Mouse (Mus musculus) hindbrain, embryonic 12.5 days (tissue): ENCODE measurements around the gene Mgat5. TPM values are rescaled to one million over a fixed set of nuclear protein-coding genes. Genes with fewer than 3 reads are reported as not detected.

Source experiments
- ATAC-seq: fragments of 200-750 bp; cut with Nextera tagmentation; 2 replicates; pipeline ENCODE4 v1.8.0; 2017; ENCODE audit warnings: moderate TSS enrichment; ENCODE audit not compliant: low FRiP score
- H3K27ac ChIP-seq: fragments of 300-500 bp; sonication (generic); 2 replicates; pipeline ENCODE4 v1.5.1; 2016; ENCODE audit warnings: mild to moderate bottlenecking
- H3K27me3 ChIP-seq: fragments of 300-500 bp; sonication (generic); 2 replicates; pipeline ENCODE4 v1.6.1; 2016; ENCODE audit warnings: mild to moderate bottlenecking
- H3K36me3 ChIP-seq: fragments of 300-500 bp; sonication (generic); 2 replicates; pipeline ENCODE4 v1.6.1; 2016; ENCODE audit warnings: mild to moderate bottlenecking
- H3K4me1 ChIP-seq: fragments of 300-500 bp; sonication (generic); 2 replicates; pipeline ENCODE4 v1.6.1; 2016
- H3K4me2 ChIP-seq: fragments of 300-500 bp; sonication (generic); replicated peaks from 2 replicates; pipeline ENCODE4 v1.6.1; 2016; ENCODE audit warnings: mild to moderate bottlenecking
- H3K4me3 ChIP-seq: fragments of 300-500 bp; sonication (generic); 2 replicates; pipeline ENCODE4 v1.5.1; 2016; ENCODE audit warnings: mild to moderate bottlenecking
- H3K9ac ChIP-seq: fragments of 300-500 bp; sonication (generic); 2 replicates; pipeline ENCODE4 v1.6.1; 2016; ENCODE audit warnings: mild to moderate bottlenecking, moderate library complexity
- H3K9me3 ChIP-seq: fragments of 300-500 bp; sonication (generic); replicated peaks from 2 replicates; pipeline ENCODE4 v1.6.1; 2016; ENCODE audit warnings: mild to moderate bottlenecking
- WGBS: fragments of 180-500 bp; shearing (Covaris S2); methylation state at CpG from one replicate; pipeline ENCODE4 v1.1.7; 2016; 5-methylcytosine and 5-hydroxymethylcytosine counted together
- polyA plus RNA-seq: library from polyadenylated mRNA; unstranded; fragments of >200 nt; fragmentation: Nextera tagmentation; extraction: Ambion mirVana; gene quantifications from 2 replicates; pipeline ENCODE4 v1.2.1, GENCODE M21; 2016

The Mgat5 gene
- polyA plus RNA-seq, 1 experiment from 2014 or later, result 10.3 TPM

GRCm38 (mm10) chr1:127355034-127355433 lies 150.2 kb downstream of the Mgat5 start:
- WGBS, result 87% methylated on average over 3 of the region's 3 CpGs
- ATAC-seq, result no peak

GRCm38 (mm10) chr1:127363638-127364037 lies 158.8 kb downstream of the Mgat5 start:
- Histone ChIP-seq H3K9me3 (no peaks in the 10 kb centered on the region), H3K4me2 (no peak overlapping the region), H3K27ac (no peak overlapping the region), H3K36me3 (0 out of 2 replicates have a peak, but pooled peaks cover 7% of the 10 kb centered on the region), H3K4me1 (peaks cover 3% of the 10 kb centered on the region; the same call in 1 of the 2 replicates), H3K27me3 (no peaks in the 10 kb centered on the region), H3K9ac (no peak overlapping the region), H3K4me3 (no peak overlapping the region)
- no peak for ATAC-seq
- WGBS, result 89% methylated on average over 7 of the region's 7 CpGs

More at GRCm38 (mm10) chr1:127355034-127355433, 150.2 kb downstream of the Mgat5 start:
- H3K36me3 ChIP-seq, result no peaks in the 10 kb centered on the region
- no peaks in the 10 kb centered on the region for H3K9me3 ChIP-seq
- H3K9ac ChIP-seq, result no peak overlapping the region
- no peaks in the 10 kb centered on the region for H3K27me3 ChIP-seq
- H3K27ac ChIP-seq, result no peak overlapping the region
- no peak overlapping the region for H3K4me2 ChIP-seq
- no peak overlapping the region for H3K4me3 ChIP-seq
- peaks cover 6% of the 10 kb centered on the region; the same call in 1 of the 2 replicates for H3K4me1 ChIP-seq

GRCm38 (mm10) chr1:127365706-127366105 lies 160.9 kb downstream of the Mgat5 start:
- Histone ChIP-seq H3K4me1 (peaks cover 3% of the 10 kb centered on the region; the same call in 1 of the 2 replicates), H3K36me3 (peaks cover 7% of the 10 kb centered on the region; the same call in 1 of the 2 replicates), H3K27me3 (no peaks in the 10 kb centered on the region), H3K4me3 (no peak overlapping the region), H3K27ac (no peak overlapping the region), H3K4me2 (no peak overlapping the region), H3K9ac (no peak overlapping the region), H3K9me3 (no peaks in the 10 kb centered on the region)
- WGBS, result 89% methylated on average over 5 of the region's 5 CpGs
- ATAC-seq, result no peak

DNA sequence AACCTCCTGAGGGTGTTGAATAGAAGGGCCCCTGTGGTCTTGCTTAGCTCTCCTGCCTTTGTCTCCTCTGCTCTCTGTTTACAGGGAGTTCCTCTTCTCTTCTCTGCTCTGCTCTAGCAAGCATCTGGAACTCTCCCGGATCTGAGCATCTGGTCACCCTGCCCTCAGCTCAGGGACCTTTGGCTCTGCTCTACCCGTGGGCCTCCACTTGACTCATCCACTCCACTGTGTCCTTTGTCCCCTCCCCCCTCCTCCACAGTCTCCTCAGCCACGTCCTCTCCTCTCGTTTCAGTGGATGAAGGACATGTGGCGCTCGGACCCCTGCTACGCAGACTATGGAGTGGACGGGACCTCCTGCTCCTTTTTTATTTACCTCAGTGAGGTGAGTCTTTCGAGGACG lies 161.3 kb downstream of the Mgat5 start:
- H3K27me3 ChIP-seq, result no peaks in the 10 kb centered on the region
- H3K36me3 ChIP-seq, result peaks cover 7% of the 10 kb centered on the region; the same call in 1 of the 2 replicates
- no peak overlapping the region for H3K9ac ChIP-seq
- no peaks in the 10 kb centered on the region for H3K9me3 ChIP-seq
- peaks cover 3% of the 10 kb centered on the region; the same call in 1 of the 2 replicates for H3K4me1 ChIP-seq
- no peak overlapping the region for H3K4me2 ChIP-seq
- 68% methylated on average over 10 of the region's 10 CpGs for WGBS
- H3K27ac ChIP-seq, result no peak overlapping the region
- ATAC-seq, result no peak
- no peak overlapping the region for H3K4me3 ChIP-seq

- H3K4me3 ChIP-seq, result no peak overlapping the region
- no peaks in the 10 kb centered on the region for H3K9me3 ChIP-seq
- peaks cover 7% of the 10 kb centered on the region for H3K36me3 ChIP-seq
- H3K27ac ChIP-seq, result no peak overlapping the region
- WGBS, result 75% methylated on average over 8 of the region's 8 CpGs
- ATAC-seq, result no peak
- no peak overlapping the region for H3K9ac ChIP-seq
- no peak overlapping the region for H3K4me2 ChIP-seq
- no peaks in the 10 kb centered on the region for H3K27me3 ChIP-seq
- peaks cover 10% of the 10 kb centered on the region for H3K4me1 ChIP-seq
Observed at GRCm38 (mm10) chr1:127368513-127368912, 163.7 kb downstream of the Mgat5 start.

- Histone ChIP-seq H3K36me3 (peaks cover 7% of the 10 kb centered on the region), H3K9me3 (no peaks in the 10 kb centered on the region), H3K27ac (no peak overlapping the region), H3K9ac (no peak overlapping the region), H3K4me2 (no peak overlapping the region), H3K4me1 (peaks cover 20% of the 10 kb centered on the region), H3K4me3 (no peak overlapping the region), H3K27me3 (no peaks in the 10 kb centered on the region)
- ATAC-seq, result no peak
- 94% methylated on average over 5 of the region's 5 CpGs for WGBS
Observed at GRCm38 (mm10) chr1:127369538-127369937, 164.7 kb downstream of the Mgat5 start.

DNA sequence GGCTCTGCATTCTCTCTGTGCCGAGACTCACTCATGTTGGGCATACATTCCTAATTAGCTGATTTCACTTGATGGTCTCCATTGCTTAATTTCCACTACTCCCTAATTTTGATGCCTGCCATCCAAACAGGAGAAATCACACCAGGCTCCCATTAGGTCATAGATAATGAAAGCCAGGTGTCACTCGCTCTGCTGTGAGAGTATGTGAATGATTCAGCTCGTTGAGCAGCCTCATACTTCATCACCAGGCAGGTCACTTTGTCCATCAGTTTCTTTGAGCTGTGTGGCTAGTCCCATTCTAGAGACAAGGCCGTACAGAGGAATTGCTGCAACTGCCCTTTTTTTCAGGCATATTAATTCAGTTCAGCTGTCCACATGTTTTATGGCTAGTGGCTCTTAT lies 167.3 kb downstream of the Mgat5 start:
- H3K4me1 ChIP-seq, result peaks cover 17% of the 10 kb centered on the region
- WGBS, result 60% methylated on average over 4 of the region's 4 CpGs
- no peak for ATAC-seq

GRCm38 (mm10) chr1:127373559-127373958 lies 168.7 kb downstream of the Mgat5 start:
- H3K27ac ChIP-seq, result peak overlapping the region; percentile 60
- no peaks in the 10 kb centered on the region for H3K9me3 ChIP-seq
- H3K4me1 ChIP-seq, result peaks cover 17% of the 10 kb centered on the region
- WGBS, result 62% methylated on average over 5 of the region's 5 CpGs
- no peaks in the 10 kb centered on the region for H3K27me3 ChIP-seq
- ATAC-seq, result peak; percentile 23; the same call in 1 of the 2 replicates
- no peak overlapping the region for H3K4me2 ChIP-seq
- H3K4me3 ChIP-seq, result no peak overlapping the region
- H3K36me3 ChIP-seq, result no peaks in the 10 kb centered on the region; the same call in none of the 2 replicates
- no peak overlapping the region for H3K9ac ChIP-seq

More for the DNA sequence above, 167.3 kb downstream of the Mgat5 start:
- no peaks in the 10 kb centered on the region for H3K27me3 ChIP-seq
- H3K4me3 ChIP-seq, result no peak overlapping the region
- H3K36me3 ChIP-seq, result no peaks in the 10 kb centered on the region; the same call in none of the 2 replicates
- no peak overlapping the region for H3K27ac ChIP-seq
- no peak overlapping the region for H3K9ac ChIP-seq
- no peaks in the 10 kb centered on the region for H3K9me3 ChIP-seq
- H3K4me2 ChIP-seq, result no peak overlapping the region

GRCm38 (mm10) chr1:127374157-127374556 lies 169.3 kb downstream of the Mgat5 start:
- no peak overlapping the region for H3K4me3 ChIP-seq
- no peak overlapping the region for H3K9ac ChIP-seq
- H3K36me3 ChIP-seq, result no peaks in the 10 kb centered on the region; the same call in none of the 2 replicates
- H3K4me2 ChIP-seq, result no peak overlapping the region
- H3K27ac ChIP-seq, result peak overlapping the region; percentile 60
- no peaks in the 10 kb centered on the region for H3K9me3 ChIP-seq
- 73% methylated on average over 3 of the region's 3 CpGs for WGBS
- peaks cover 19% of the 10 kb centered on the region for H3K4me1 ChIP-seq
- H3K27me3 ChIP-seq, result no peaks in the 10 kb centered on the region
- ATAC-seq, result no peak

- H3K9ac ChIP-seq, result no peak overlapping the region
- H3K4me2 ChIP-seq, result no peak overlapping the region
- H3K4me1 ChIP-seq, result peaks cover 17% of the 10 kb centered on the region
- ATAC-seq, result no peak
- H3K27me3 ChIP-seq, result no peaks in the 10 kb centered on the region
- H3K27ac ChIP-seq, result no peak overlapping the region
- no peak overlapping the region for H3K4me3 ChIP-seq
- H3K9me3 ChIP-seq, result no peaks in the 10 kb centered on the region
- 32% methylated on average over 4 of the region's 4 CpGs for whole genome bisulfite sequencing
- H3K36me3 ChIP-seq, result no peaks in the 10 kb centered on the region
Observed at GRCm38 (mm10) chr1:127380140-127380539, 175.3 kb downstream of the Mgat5 start.

GRCm38 (mm10) chr1:127380749-127381501 lies 176.1 kb downstream of the Mgat5 start:
- Histone ChIP-seq H3K4me2 (no peak overlapping the region), H3K27ac (peak overlapping the region; percentile 66; the same call in 1 of the 2 replicates), H3K9me3 (no peaks in the 10 kb centered on the region), H3K9ac (no peak overlapping the region), H3K27me3 (no peaks in the 10 kb centered on the region), H3K4me1 (peaks cover 17% of the 10 kb centered on the region), H3K36me3 (no peaks in the 10 kb centered on the region), H3K4me3 (no peak overlapping the region)
- no peak for ATAC-seq
- 60% methylated on average over 13 of the region's 13 CpGs for WGBS

DNA sequence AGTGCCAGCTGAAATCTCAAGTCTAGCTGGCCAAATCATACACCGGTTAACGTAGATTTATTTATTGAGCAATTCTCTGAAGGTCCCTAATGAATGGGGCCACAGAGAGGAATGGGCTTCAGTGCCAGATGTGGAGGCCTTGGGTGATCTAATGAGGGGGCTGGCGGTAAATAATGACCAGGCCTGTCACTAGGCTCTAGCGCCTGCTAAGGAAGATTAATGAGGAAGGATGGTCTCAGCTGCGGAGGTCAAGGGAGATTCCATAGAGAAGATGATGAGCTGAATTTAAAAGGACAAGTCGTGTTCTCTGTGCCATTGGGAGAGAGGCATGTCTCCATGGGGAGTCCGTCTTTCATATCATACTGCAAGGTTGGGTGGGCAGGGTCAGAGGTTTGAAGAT lies 178.3 kb downstream of the Mgat5 start:
- Histone ChIP-seq H3K9ac (no peak overlapping the region), H3K4me3 (no peak overlapping the region), H3K27me3 (no peaks in the 10 kb centered on the region), H3K4me2 (no peak overlapping the region), H3K36me3 (peaks cover 2% of the 10 kb centered on the region; the same call in 1 of the 2 replicates), H3K27ac (peak overlapping the region; percentile 40; the same call in 1 of the 2 replicates), H3K9me3 (no peaks in the 10 kb centered on the region), H3K4me1 (peaks cover 17% of the 10 kb centered on the region)
- 52% methylated on average over 7 of the region's 7 CpGs for WGBS
- ATAC-seq, result peak; percentile 71
